Mouse (Mus musculus) forebrain, postnatal 0 days (tissue): ENCODE data around the gene Lsm4. TPM values are rescaled to one million over a fixed set of nuclear protein-coding genes. Genes with fewer than 3 reads are reported as not detected.
A peak's percentile ranks its signal among the peaks of the same experiment; 100 is the strongest.

Source experiments
- ATAC-seq: fragments of 200-750 bp; cut with Nextera tagmentation; 2 replicates; pipeline ENCODE4 v1.8.0; 2017; ENCODE audit warnings: mild to moderate bottlenecking, moderate library complexity
- DNase-seq: peaks from one replicate; pipeline ENCODE4 v3.0.0-alpha.2; 2015
- H3K27ac ChIP-seq: fragments of 300-500 bp; sonication (generic); 2 replicates; pipeline ENCODE4 v1.5.1; 2014; ENCODE audit warnings: low read depth, mild to moderate bottlenecking, antibody characterized with exemption, low read length, moderate library complexity, mixed read lengths
- H3K27me3 ChIP-seq: fragments of 300-500 bp; sonication (generic); 2 replicates; pipeline ENCODE4 v1.6.1; 2014; ENCODE audit warnings: mild to moderate bottlenecking, low read length, mixed read lengths; ENCODE audit not compliant: insufficient read depth
- H3K36me3 ChIP-seq: fragments of 300-500 bp; sonication (generic); 2 replicates; pipeline ENCODE4 v1.6.1; 2014; ENCODE audit warnings: mild to moderate bottlenecking, moderate library complexity; ENCODE audit not compliant: insufficient read depth
- H3K4me1 ChIP-seq: fragments of 300-500 bp; sonication (generic); 2 replicates; pipeline ENCODE4 v1.6.1; 2014; ENCODE audit warnings: antibody characterized with exemption; ENCODE audit not compliant: insufficient read depth
- H3K4me2 ChIP-seq: fragments of 300-500 bp; sonication (generic); 2 replicates; pipeline ENCODE4 v1.6.1; 2014; ENCODE audit warnings: low read depth, mild to moderate bottlenecking, moderate library complexity
- H3K4me3 ChIP-seq: fragments of 300-500 bp; sonication (generic); 2 replicates; pipeline ENCODE4 v1.5.1; 2014; ENCODE audit warnings: low read depth, low read length, mixed read lengths
- H3K9ac ChIP-seq: fragments of 300-500 bp; sonication (generic); 2 replicates; pipeline ENCODE4 v1.6.1; 2014; ENCODE audit warnings: mild to moderate bottlenecking
- H3K9me3 ChIP-seq: fragments of 300-500 bp; sonication (generic); 2 replicates; pipeline ENCODE4 v1.6.1; 2016; ENCODE audit warnings: low read length
- CTCF ChIP-seq: sonication (generic); IDR thresholded peaks from 2 replicates; pipeline ENCODE4 v1.5.1; 2016; ENCODE audit warnings: antibody characterized with exemption, control low read depth, low read depth
- WGBS: fragments of 180-500 bp; shearing (Covaris S2); extraction: QIAGEN DNeasy Blood & Tissue Kit; methylation state at CpG from one replicate; pipeline ENCODE4 v1.1.7; 2014; 5-methylcytosine and 5-hydroxymethylcytosine counted together
- polyA plus RNA-seq: library from polyadenylated mRNA; unstranded; fragments of >200 nt; fragmentation: Nextera tagmentation; extraction: Ambion mirVana; gene quantifications from 2 replicates; pipeline ENCODE4 v1.2.1, GENCODE M21; 2015
- total RNA-seq: library from RNA; depleted of rRNA; stranded (reverse); fragments of >200 nt; gene quantifications from 2 replicates; pipeline ENCODE4 v1.2.3, GENCODE M21; 2014

Gene Lsm4
- total and polyA plus RNA-seq, 2 experiments from 2014 or later: 140 to 177 TPM

DNA sequence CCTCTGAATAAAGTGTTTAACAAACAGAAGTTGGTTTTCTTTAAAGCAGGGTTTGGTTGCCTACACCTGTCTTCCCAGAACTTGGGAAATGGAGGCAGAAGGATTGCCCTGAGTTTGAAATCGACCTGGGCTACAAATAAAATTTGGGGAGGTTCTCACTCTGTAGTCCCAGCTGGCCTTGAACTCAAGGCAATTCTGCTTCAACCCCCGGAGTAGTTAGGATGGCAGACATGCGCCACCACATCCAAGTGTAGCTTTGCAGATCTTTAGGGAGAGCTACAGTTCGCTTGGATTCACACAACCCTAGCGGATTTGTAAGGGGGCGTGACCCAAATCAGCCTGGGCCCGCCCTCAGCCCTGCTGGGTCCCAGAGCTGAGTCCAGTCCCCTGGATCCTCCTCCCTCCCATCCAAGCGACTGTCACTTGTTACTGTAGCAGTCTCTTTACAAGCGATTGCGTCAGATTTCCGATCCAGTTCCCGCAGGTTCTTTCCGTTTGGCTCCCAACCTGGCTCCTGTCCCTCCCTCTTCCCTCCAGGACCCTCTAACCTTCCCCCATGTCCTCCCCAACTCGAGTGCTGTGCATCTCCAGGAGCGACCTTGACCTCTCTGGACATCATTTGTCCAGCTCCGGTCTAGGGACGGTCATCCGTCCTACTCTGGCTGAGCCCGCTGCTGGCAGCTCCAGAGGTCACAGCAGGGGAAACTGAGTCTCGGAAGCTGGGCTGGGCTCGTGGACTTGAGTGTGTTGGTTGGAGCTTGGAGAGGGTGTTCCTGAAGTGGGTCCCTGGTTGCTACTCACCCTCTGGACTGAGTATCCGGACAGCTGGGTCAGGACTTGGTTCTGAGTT lies 42.3 kb upstream of the Lsm4 start:
- no peak for TF ChIP-seq CTCF
- Histone ChIP-seq H3K4me2 (peak overlapping the region; percentile 60; the same call in 1 of the 2 replicates), H3K27me3 (no peaks in the 10 kb centered on the region; the same call in 1 of the 2 replicates), H3K36me3 (no peaks in the 10 kb centered on the region), H3K4me1 (0 out of 2 replicates have a peak, but pooled peaks cover 3% of the 10 kb centered on the region), H3K4me3 (no peak overlapping the region), H3K9me3 (no peaks in the 10 kb centered on the region), H3K27ac (no peak overlapping the region), H3K9ac (no peak overlapping the region)
- DNase-seq (peak; percentile 11), ATAC-seq (0 out of 2 replicates have a peak, but pooled peaks have one; percentile 7)
- WGBS: 18% methylated on average over 22 of the region's 22 CpGs

DNA sequence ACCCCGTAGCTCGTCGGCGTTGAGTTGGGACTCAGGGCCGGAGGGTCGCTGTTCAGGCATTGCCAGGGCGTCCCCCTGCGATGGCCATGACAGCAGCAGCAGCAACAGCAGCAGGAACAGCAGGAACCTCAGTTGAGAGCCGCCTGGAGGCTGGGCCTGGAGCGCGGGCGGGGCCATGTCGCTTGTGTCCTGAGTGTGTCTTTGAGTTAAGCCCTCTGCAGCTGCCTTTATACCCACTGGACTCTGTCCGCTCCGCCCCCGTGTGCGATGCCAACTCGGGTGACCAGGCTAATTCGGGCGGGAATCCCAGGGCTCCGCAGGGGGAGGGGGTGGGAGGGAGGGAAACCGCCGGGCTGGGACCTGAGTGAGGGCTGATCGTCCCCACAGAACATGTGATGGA lies 41.6 kb upstream of the Lsm4 start:
- Histone ChIP-seq H3K4me1 (0 out of 2 replicates have a peak, but pooled peaks cover 3% of the 10 kb centered on the region), H3K4me3 (no peak overlapping the region), H3K27me3 (no peaks in the 10 kb centered on the region; the same call in 1 of the 2 replicates), H3K36me3 (no peaks in the 10 kb centered on the region), H3K9ac (no peak overlapping the region), H3K9me3 (no peaks in the 10 kb centered on the region), H3K27ac (no peak overlapping the region), H3K4me2 (no peak overlapping the region)
- 24% methylated on average over 24 of the region's 24 CpGs for WGBS
- no peak for ATAC-seq
- DNase-seq: no peak
- TF ChIP-seq CTCF: no peak

DNA sequence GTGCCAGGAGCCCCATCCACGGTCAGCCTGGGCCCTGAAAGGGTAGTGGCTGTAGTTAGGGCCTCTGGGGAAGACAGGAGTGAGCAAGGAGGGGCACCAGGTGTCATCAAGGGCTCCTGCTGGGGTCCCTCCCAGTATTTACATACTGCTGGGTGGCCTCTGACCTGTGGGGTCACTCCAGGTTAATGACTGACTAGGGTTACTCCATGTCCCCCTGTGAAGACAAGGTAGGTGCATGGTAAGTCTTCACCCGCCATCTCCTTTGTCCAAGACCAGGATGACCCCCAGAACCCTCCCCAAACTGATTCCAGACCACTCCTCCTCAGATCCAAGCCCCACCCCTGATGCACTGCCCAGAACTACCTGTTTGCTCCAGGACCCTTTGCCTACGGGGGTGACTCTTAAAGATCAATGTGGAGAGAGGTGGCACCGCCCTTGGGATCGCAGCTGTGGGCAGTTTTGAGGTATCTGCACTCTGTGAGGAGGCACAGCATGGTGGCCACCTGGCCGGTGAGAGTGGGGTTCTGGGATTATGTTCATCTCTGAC lies 40.6 kb upstream of the Lsm4 start, which contains the start of gene Gdf15:
Gene Gdf15 (minus strand): TSS at position 111 of the 547 bp plus-strand sequence.
- Histone ChIP-seq H3K9ac (no peak within 1 kb of the TSS; the same call in 1 of the 2 replicates), H3K4me2 (no peak within 1 kb of the TSS), H3K27ac (no peak within 1 kb of the TSS), H3K4me1 (0 out of 2 replicates have a peak, but pooled peaks cover 3% of the 10 kb centered on the region), H3K27me3 (no peaks in the 10 kb centered on the region; the same call in 1 of the 2 replicates), H3K9me3 (no peaks in the 10 kb centered on the region), H3K4me3 (no peak within 1 kb of the TSS), H3K36me3 (no peaks in the 10 kb centered on the region)
- DNase-seq (no peak), ATAC-seq (no peak)
- no peak for TF ChIP-seq CTCF
- WGBS: 85% methylated on average over 6 of the region's 6 CpGs

DNA sequence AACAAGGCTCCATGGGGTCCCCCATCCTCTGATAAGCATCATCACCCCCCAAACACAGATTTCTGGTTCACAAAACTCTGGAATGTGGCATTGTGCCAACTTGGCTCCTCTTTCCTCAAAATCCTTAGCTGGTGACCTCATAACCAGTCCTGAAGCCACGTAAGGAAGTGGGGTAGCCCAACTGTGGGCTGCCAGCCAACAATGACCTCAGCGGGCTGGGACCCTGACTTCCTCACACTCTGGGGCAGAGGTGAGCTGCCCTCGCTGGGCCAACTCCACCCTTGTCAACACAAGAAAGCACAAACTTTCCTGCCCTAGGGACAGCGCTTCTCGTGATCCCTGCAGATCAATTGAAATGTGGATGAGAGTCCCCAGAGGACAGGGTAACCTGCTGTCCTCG lies 39.0 kb upstream of the Lsm4 start:
- 54% methylated on average over 6 of the region's 6 CpGs for WGBS
- Histone ChIP-seq H3K9me3 (no peaks in the 10 kb centered on the region), H3K27me3 (no peaks in the 10 kb centered on the region; the same call in 1 of the 2 replicates), H3K4me2 (no peak overlapping the region), H3K36me3 (no peaks in the 10 kb centered on the region), H3K9ac (no peak overlapping the region), H3K27ac (no peak overlapping the region), H3K4me3 (no peak overlapping the region), H3K4me1 (0 out of 2 replicates have a peak, but pooled peaks cover 3% of the 10 kb centered on the region)
- DNase-seq (no peak), ATAC-seq (no peak)
- TF ChIP-seq CTCF: no peak

DNA sequence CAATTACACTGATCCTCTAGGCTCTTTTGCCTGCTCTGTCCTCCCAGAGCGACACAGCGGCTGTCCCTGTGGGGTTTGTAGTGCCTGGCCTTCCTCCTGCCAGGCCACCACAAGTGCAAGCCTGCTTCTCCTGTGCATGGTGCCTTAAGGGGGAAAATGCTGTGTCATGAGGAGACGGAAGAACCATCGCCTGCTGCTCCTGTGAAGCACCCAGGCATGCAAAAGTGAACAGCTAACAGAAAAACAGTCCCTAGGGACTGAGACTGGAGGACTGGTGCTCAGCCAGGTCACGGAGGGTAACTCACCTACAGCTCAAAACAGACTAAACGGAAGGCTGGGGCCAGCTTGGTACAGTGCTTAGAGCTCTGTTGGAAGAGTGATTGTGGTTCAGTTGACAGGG lies 37.5 kb upstream of the Lsm4 start:
- Histone ChIP-seq H3K9me3 (no peaks in the 10 kb centered on the region), H3K36me3 (no peaks in the 10 kb centered on the region), H3K4me1 (no peaks in the 10 kb centered on the region), H3K27ac (no peak overlapping the region), H3K9ac (no peak overlapping the region), H3K4me3 (no peak overlapping the region), H3K27me3 (no peaks in the 10 kb centered on the region; the same call in 1 of the 2 replicates), H3K4me2 (no peak overlapping the region)
- 71% methylated on average over 6 of the region's 6 CpGs for WGBS
- DNase-seq (no peak), ATAC-seq (no peak)
- no peak for TF ChIP-seq CTCF

DNA sequence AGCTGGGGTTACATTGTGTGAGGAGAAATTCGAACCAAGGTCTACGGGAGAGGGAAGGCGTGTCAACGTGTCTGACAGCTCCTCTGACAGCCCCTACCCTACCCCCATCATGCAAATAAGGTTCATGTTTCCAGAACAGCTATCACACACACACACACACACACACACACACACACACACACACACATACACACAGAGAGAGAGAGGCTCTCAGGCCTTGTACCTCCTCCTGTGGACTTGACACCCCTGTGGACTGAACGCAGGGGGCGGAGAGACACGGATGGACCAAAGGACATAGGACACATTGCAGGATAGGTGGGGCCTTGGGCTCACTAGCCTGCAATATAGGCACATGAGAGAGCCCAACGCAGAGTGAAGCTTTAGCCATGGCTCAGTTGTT lies 36.2 kb upstream of the Lsm4 start:
- Histone ChIP-seq H3K27ac (no peak overlapping the region), H3K27me3 (no peaks in the 10 kb centered on the region), H3K9me3 (no peaks in the 10 kb centered on the region), H3K4me1 (no peaks in the 10 kb centered on the region), H3K36me3 (no peaks in the 10 kb centered on the region), H3K9ac (no peak overlapping the region), H3K4me3 (no peak overlapping the region), H3K4me2 (no peak overlapping the region)
- ATAC-seq (no peak), DNase-seq (no peak)
- 61% methylated on average over 8 of the region's 8 CpGs for WGBS
- no peak for TF ChIP-seq CTCF

DNA sequence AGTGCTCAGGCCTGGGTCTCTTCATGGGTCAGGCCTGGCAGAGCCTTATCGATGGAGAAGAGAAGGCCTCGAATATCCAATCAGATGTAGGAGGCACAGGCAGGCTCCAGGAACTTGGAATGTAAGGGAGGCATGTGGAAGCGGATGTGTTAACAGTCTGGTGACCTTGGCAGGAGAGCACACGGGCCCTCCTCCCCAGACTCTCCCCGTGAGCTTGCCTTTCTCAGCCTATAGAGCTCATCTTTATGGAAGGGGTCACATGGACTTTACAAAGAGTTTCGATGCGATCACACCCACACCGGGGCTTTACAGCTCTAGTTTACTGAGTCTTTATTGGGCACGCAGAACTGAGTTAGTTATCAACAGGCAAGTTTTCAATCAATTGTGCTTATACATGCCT lies 34.3 kb upstream of the Lsm4 start:
- no peaks in the 10 kb centered on the region for H3K36me3 ChIP-seq
- H3K4me3 ChIP-seq: no peak overlapping the region
- H3K4me1 ChIP-seq: no peaks in the 10 kb centered on the region
- H3K4me2 ChIP-seq: no peak overlapping the region
- no peaks in the 10 kb centered on the region for H3K9me3 ChIP-seq
- no peak for ATAC-seq
- no peak overlapping the region for H3K27ac ChIP-seq
- H3K9ac ChIP-seq: no peak overlapping the region
- no peak for TF ChIP-seq CTCF
- DNase-seq: no peak
- H3K27me3 ChIP-seq: no peaks in the 10 kb centered on the region
- 72% methylated on average over 9 of the region's 9 CpGs for WGBS
